Mouse (Mus musculus): Measurements from ENCODE around the gene Sfi1. TPM values are rescaled to one million over a fixed set of nuclear protein-coding genes. Genes with fewer than 3 reads are reported as not detected.

Sfi1 gene
- total and polyA plus RNA-seq, 3 experiments: 42.2 to 111 (median 89.7) TPM

DNA sequence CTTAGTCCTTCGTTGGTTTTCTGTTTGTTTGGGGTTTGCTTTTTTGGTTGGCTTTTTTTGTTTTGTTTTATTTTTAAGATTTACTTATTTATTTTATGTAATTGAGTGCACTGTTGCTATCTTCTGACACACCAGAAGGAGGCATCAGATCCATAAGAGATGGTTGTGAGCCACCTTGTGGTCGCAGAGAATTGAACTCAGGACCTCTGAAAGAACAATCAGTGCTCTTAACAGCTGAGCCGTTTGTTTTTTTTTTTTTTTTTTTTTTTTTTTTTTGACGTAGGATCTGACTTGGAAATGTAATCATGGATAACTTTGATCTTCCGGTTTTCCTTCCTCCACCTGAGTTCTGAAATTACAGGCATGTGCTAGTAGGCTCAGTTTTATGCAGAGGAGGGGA, 29.8 kb upstream of the Sfi1 start:
- Histone ChIP-seq H3K4me1 (ENCODE audit: insufficient read depth, low read depth, low read length) (no peaks in the 10 kb centered on the region; the same call in 1 of the 2 replicates), H3K27me3 (ENCODE audit: insufficient read depth, low read length) (no peaks in the 10 kb centered on the region), H3K9me3 (replicated peaks) (no peaks in the 10 kb centered on the region), H3K4me3 (ENCODE audit: low read depth, low read length) (no peak overlapping the region), H3K36me3 (replicated peaks) (peaks cover 85% of the 10 kb centered on the region)
- DNase-seq (ENCODE audit: low spot score): no peak
- ATAC-seq (ENCODE audit: extremely low read depth, insufficient number of reproducible peaks, low FRiP score, poor library complexity, severe bottlenecking): no peak
- TF ChIP-seq GATA1 (IDR thresholded peaks at IDR 0.05; ENCODE audit: borderline replicate concordance, low read length): no peak
- no peak for TF ChIP-seq CTCF (IDR thresholded peaks at IDR 0.05; ENCODE audit: low read depth, low read length)
- TF ChIP-seq POLR2AphosphoS5 (IDR thresholded peaks at IDR 0.05; ENCODE audit: insufficient replicate concordance, low read depth, low read length): no peak
- TF ChIP-seq TAL1 (conservative IDR thresholded peaks at IDR 0.05; ENCODE audit: low read depth, low read length): no peak
- no peak for TF ChIP-seq GATA2 (IDR thresholded peaks at IDR 0.05; ENCODE audit: borderline replicate concordance, low read depth, low read length)

DNA sequence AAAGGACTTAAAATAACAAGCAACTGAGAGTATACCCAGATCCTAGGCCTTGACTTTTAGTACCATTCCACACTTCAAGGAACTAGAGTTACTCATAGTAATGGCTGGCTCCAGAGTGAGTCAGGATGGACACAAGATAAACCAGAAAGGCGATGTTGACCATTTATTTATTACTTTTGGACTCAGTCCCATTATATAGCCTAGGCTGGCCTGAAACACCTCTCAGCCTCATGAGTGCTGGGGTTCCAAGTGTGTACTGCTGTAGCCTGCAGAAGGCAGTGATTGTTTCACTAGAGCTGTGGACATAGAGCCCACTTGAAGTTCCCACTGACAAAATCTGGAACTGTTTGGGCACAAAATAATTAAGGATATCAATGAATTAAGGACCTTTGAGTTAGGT, 19.3 kb upstream of the Sfi1 start:
- Histone ChIP-seq H3K4me3 (ENCODE audit: low read depth, low read length) (no peak overlapping the region), H3K36me3 (replicated peaks) (peaks cover 87% of the 10 kb centered on the region)

DNA sequence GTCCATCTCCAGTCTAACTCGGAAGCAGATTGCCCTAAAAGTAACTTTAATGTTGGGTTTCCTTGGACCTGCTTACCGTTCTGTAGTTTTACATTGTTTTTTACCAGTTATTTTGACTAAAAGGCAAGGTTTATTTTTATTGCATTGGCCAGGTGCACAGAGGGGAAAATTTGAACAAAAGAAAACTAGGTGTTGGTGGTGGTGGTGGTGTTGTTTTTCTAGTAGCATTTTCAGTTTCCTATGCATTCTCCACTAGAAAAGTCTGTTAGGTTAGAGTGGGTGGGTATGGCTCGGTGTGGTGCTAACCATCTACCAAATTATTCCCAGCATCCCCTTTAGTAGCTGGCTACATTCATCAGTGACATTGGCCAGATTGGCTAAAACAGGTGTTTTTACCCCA, 13.5 kb upstream of the Sfi1 start:
- no peak overlapping the region for H3K4me3 ChIP-seq (ENCODE audit: low read depth, low read length)
- peaks cover 32% of the 10 kb centered on the region for H3K4me1 ChIP-seq (ENCODE audit: insufficient read depth, low read depth, low read length)
- ATAC-seq (ENCODE audit: extremely low read depth, insufficient number of reproducible peaks, low FRiP score, poor library complexity, severe bottlenecking): no peak
- TF ChIP-seq POLR2AphosphoS5 (IDR thresholded peaks at IDR 0.05; ENCODE audit: insufficient replicate concordance, low read depth, low read length) (no peak), CTCF (IDR thresholded peaks at IDR 0.05; ENCODE audit: low read depth, low read length) (no peak), GATA1 (IDR thresholded peaks at IDR 0.05; ENCODE audit: borderline replicate concordance, low read length) (no peak), GATA2 (IDR thresholded peaks at IDR 0.05; ENCODE audit: borderline replicate concordance, low read depth, low read length) (no peak), TAL1 (conservative IDR thresholded peaks at IDR 0.05; ENCODE audit: low read depth, low read length) (no peak)
- no peaks in the 10 kb centered on the region for H3K9me3 ChIP-seq (replicated peaks)
- peaks cover 66% of the 10 kb centered on the region for H3K36me3 ChIP-seq (replicated peaks)
- H3K27me3 ChIP-seq (ENCODE audit: insufficient read depth, low read length): no peaks in the 10 kb centered on the region
- DNase-seq (ENCODE audit: low spot score): no peak

More for the DNA sequence above, 19.3 kb upstream of the Sfi1 start:
- no peaks in the 10 kb centered on the region for H3K27me3 ChIP-seq (ENCODE audit: insufficient read depth, low read length)
- no peak for TF ChIP-seq TAL1 (conservative IDR thresholded peaks at IDR 0.05; ENCODE audit: low read depth, low read length)
- TF ChIP-seq POLR2AphosphoS5 (IDR thresholded peaks at IDR 0.05; ENCODE audit: insufficient replicate concordance, low read depth, low read length): no peak
- no peak for TF ChIP-seq GATA2 (IDR thresholded peaks at IDR 0.05; ENCODE audit: borderline replicate concordance, low read depth, low read length)
- TF ChIP-seq GATA1 (IDR thresholded peaks at IDR 0.05; ENCODE audit: borderline replicate concordance, low read length): no peak
- no peak for TF ChIP-seq CTCF (IDR thresholded peaks at IDR 0.05; ENCODE audit: low read depth, low read length)
- no peak for DNase-seq (ENCODE audit: low spot score)
- ATAC-seq (ENCODE audit: extremely low read depth, insufficient number of reproducible peaks, low FRiP score, poor library complexity, severe bottlenecking): no peak
- peaks cover 8% of the 10 kb centered on the region for H3K4me1 ChIP-seq (ENCODE audit: insufficient read depth, low read depth, low read length)
- no peaks in the 10 kb centered on the region for H3K9me3 ChIP-seq (replicated peaks)

DNA sequence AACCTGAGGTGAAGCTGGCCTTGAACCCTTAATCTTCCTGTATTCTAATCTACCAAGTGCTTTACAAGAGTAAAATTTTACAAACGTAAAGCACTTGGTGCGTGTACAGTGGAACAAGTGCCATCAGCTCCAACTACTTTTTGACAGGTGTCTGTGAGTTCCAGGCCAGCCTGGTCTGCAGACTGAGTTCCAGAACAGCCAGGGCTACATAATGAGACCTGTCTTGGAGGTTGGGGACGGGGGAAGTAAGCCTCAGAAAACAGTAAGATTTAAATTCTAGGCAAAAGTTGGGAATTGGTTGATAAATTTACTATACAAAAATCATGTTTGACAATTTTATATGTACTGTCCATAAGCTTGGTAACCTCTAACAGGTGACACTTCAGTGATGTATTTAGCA, 11.9 kb upstream of the Sfi1 start:
- no peak for DNase-seq (ENCODE audit: low spot score)
- no peak for ATAC-seq (ENCODE audit: extremely low read depth, insufficient number of reproducible peaks, low FRiP score, poor library complexity, severe bottlenecking)
- H3K4me1 ChIP-seq (ENCODE audit: insufficient read depth, low read depth, low read length): peaks cover 29% of the 10 kb centered on the region
- TF ChIP-seq TAL1 (conservative IDR thresholded peaks at IDR 0.05; ENCODE audit: low read depth, low read length): no peak
- no peak for TF ChIP-seq CTCF (IDR thresholded peaks at IDR 0.05; ENCODE audit: low read depth, low read length)
- no peak for TF ChIP-seq GATA2 (IDR thresholded peaks at IDR 0.05; ENCODE audit: borderline replicate concordance, low read depth, low read length)
- TF ChIP-seq POLR2AphosphoS5 (IDR thresholded peaks at IDR 0.05; ENCODE audit: insufficient replicate concordance, low read depth, low read length): no peak
- no peak for TF ChIP-seq GATA1 (IDR thresholded peaks at IDR 0.05; ENCODE audit: borderline replicate concordance, low read length)
- H3K27me3 ChIP-seq (ENCODE audit: insufficient read depth, low read length): no peaks in the 10 kb centered on the region
- H3K9me3 ChIP-seq (replicated peaks): no peaks in the 10 kb centered on the region
- no peak overlapping the region; the same call in 1 of the 2 replicates for H3K4me3 ChIP-seq (ENCODE audit: low read depth, low read length)
- H3K36me3 ChIP-seq (replicated peaks): peaks cover 52% of the 10 kb centered on the region

DNA sequence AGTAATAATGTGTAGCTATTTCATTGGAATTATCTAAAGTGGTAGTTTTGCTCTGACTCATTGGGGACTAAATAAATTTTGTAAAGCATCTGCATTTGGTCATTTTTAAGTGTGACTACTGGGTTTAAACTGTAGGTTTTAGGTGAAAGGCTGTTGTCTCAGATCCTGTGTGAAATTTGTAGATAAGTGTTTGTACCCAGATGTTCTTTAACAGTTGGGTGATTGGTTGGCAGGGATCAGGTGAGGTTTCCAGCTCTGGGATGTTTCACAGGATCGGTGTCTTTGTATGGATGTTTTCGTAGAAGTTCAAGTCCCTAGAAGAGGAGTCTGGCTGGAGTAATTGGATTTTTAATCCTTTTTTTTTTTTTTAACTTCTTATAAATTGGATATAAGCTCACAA, 10.5 kb upstream of the Sfi1 start:
- no peak for ATAC-seq (ENCODE audit: extremely low read depth, insufficient number of reproducible peaks, low FRiP score, poor library complexity, severe bottlenecking)
- H3K4me3 ChIP-seq (ENCODE audit: low read depth, low read length): peak overlapping the region; percentile 70; the same call in 1 of the 2 replicates

DNA sequence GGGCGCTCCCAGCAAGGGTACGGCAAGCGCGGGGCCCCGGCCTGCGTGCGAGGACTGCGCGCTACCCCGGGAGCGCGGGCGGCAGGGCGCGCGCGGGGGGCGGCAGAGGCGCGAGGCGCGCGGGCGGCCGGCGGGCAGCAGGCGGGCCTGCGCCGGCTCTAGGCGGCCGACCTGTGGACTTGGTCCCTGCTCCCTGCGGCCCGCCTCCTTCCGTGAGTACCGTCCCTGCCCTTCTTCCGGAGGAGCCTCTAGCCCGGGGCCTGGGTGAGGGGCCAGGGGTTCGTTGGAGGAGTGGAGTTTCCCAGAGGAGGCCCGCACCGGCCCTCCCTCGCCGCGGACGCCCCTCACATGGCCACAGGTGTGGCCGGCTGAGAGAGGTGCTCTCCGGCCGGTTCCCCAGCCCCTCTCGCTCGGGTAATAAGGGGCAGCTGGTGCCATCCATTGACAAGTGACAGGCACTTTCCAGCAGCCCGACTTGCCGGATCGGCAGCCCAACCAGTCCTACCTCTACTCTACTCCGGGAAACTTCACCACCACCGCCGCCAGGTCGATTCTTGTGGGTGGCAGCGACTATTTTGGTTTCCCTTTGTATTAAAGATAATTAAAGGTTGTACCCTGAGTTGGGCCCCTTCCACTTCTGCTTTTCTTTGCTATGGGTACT, 9.6 kb upstream of the Sfi1 start:
- DNase-seq (ENCODE audit: low spot score) (peak; percentile 32), ATAC-seq (ENCODE audit: extremely low read depth, insufficient number of reproducible peaks, low FRiP score, poor library complexity, severe bottlenecking) (no peak)
- no peak for TF ChIP-seq POLR2AphosphoS5 (IDR thresholded peaks at IDR 0.05; ENCODE audit: insufficient replicate concordance, low read depth, low read length)
- TF ChIP-seq CTCF (IDR thresholded peaks at IDR 0.05; ENCODE audit: low read depth, low read length): no peak
- TF ChIP-seq GATA1 (IDR thresholded peaks at IDR 0.05; ENCODE audit: borderline replicate concordance, low read length): no peak
- TF ChIP-seq GATA2 (IDR thresholded peaks at IDR 0.05; ENCODE audit: borderline replicate concordance, low read depth, low read length): no peak
- no peak for TF ChIP-seq TAL1 (conservative IDR thresholded peaks at IDR 0.05; ENCODE audit: low read depth, low read length)
- Histone ChIP-seq H3K36me3 (replicated peaks) (peaks cover 33% of the 10 kb centered on the region), H3K4me1 (ENCODE audit: insufficient read depth, low read depth, low read length) (peaks cover 29% of the 10 kb centered on the region), H3K9me3 (replicated peaks) (no peaks in the 10 kb centered on the region), H3K27me3 (ENCODE audit: insufficient read depth, low read length) (no peaks in the 10 kb centered on the region), H3K4me3 (ENCODE audit: low read depth, low read length) (peak overlapping the region; percentile 70)

More for the DNA sequence above, 10.5 kb upstream of the Sfi1 start:
- TF ChIP-seq POLR2AphosphoS5 (IDR thresholded peaks at IDR 0.05; ENCODE audit: insufficient replicate concordance, low read depth, low read length) (no peak), GATA2 (IDR thresholded peaks at IDR 0.05; ENCODE audit: borderline replicate concordance, low read depth, low read length) (no peak), TAL1 (conservative IDR thresholded peaks at IDR 0.05; ENCODE audit: low read depth, low read length) (no peak), GATA1 (IDR thresholded peaks at IDR 0.05; ENCODE audit: borderline replicate concordance, low read length) (no peak), CTCF (IDR thresholded peaks at IDR 0.05; ENCODE audit: low read depth, low read length) (no peak)
- H3K36me3 ChIP-seq (replicated peaks): peaks cover 40% of the 10 kb centered on the region
- H3K27me3 ChIP-seq (ENCODE audit: insufficient read depth, low read length): no peaks in the 10 kb centered on the region
- DNase-seq (ENCODE audit: low spot score): peak; percentile 44
- H3K4me1 ChIP-seq (ENCODE audit: insufficient read depth, low read depth, low read length): peaks cover 29% of the 10 kb centered on the region
- no peaks in the 10 kb centered on the region for H3K9me3 ChIP-seq (replicated peaks)

Data from G1E (cell line).